Mouse (Mus musculus) embryonic fibroblast, embryonic 13.5 days (primary cell): ENCODE results near the gene Dpf3.

ENCODE experiments used
- CTCF ChIP-seq: IDR thresholded peaks from 2 replicates; pipeline ENCODE4 v1.5.1; 2011; ENCODE audit warnings: mild to moderate bottlenecking, control low read depth, low read length, moderate library complexity, borderline replicate concordance; ENCODE audit not compliant: insufficient read depth
- POLR2A ChIP-seq: IDR thresholded peaks from 2 replicates; pipeline ENCODE4 v1.6.1; 2011; ENCODE audit warnings: low read depth, mild to moderate bottlenecking, control low read depth, low read length, moderate library complexity

DNA sequence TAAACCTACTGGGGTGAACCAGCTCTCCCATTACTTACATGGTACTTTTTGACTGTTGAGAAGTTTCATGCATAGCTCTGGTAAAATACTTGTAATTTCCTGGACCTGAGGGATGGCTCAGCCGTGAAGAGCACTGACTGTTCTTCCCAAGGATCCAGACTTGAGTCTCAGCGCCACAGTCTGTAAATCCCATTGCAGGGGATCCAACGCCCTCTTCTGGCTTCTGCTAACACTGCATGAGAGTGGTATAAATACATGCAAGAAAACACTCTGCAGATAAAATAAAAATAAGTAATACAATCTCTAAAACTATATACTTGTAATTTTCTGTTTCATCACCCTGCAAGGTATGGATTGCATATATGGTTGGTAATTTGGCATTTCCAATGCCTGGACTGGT lies 10.4 kb upstream of the Dpf3 start:
- TF ChIP-seq CTCF (no peak), POLR2A (no peak)
